Mouse (Mus musculus) gastrocnemius, adult 18-20 months (tissue): ENCODE measurements at regions not wholly inside any gene's neighbourhood (a gene's known extent, or its start where the extent isn't known, plus 50 kb on each side); places are given as distances from the start of the nearest gene placed in this dataset.

Source experiments
- DNase-seq: peaks from one replicate; pipeline ENCODE4 v3.0.0; 2021; ENCODE audit warnings: low spot score

GRCm38 (mm10) chr2:92704035-92704434 lies 104.5 kb downstream of the Chst1 start:
- no peak for DNase-seq

GRCm38 (mm10) chr2:92709668-92710067 lies 110.2 kb downstream of the Chst1 start:
- DNase-seq = no peak

- no peak for DNase-seq
These were observed 111.7 kb downstream of the Chst1 start for GRCm38 (mm10) chr2:92711122-92711777.

- DNase-seq = no peak
These were observed 113.0 kb downstream of the Chst1 start for GRCm38 (mm10) chr2:92712266-92713144.

GRCm38 (mm10) chr2:92717706-92718105 lies 118.2 kb downstream of the Chst1 start:
- DNase-seq = no peak

- no peak for DNase-seq
These were observed 122.4 kb downstream of the Chst1 start for GRCm38 (mm10) chr2:92721951-92722350.

- no peak for DNase-seq
These were observed 124.2 kb downstream of the Chst1 start for GRCm38 (mm10) chr2:92723618-92724263.

GRCm38 (mm10) chr2:92726640-92727039 lies 127.1 kb downstream of the Chst1 start:
- no peak for DNase-seq

GRCm38 (mm10) chr2:92727241-92727640 lies 127.7 kb downstream of the Chst1 start:
- peak; percentile 64 for DNase-seq

GRCm38 (mm10) chr2:92728388-92728787 lies 128.9 kb downstream of the Chst1 start:
- peak; percentile 40 for DNase-seq

GRCm38 (mm10) chr2:92730371-92730770 lies 130.9 kb downstream of the Chst1 start:
- DNase-seq = no peak

- no peak for DNase-seq
These were observed 133.9 kb downstream of the Chst1 start for GRCm38 (mm10) chr2:92733403-92733802.

- DNase-seq = no peak
These were observed 136.3 kb downstream of the Chst1 start for GRCm38 (mm10) chr2:92735784-92736183.

- DNase-seq = no peak
These were observed 137.8 kb downstream of the Chst1 start for GRCm38 (mm10) chr2:92737301-92737700.

GRCm38 (mm10) chr2:92739576-92739975 lies 140.1 kb downstream of the Chst1 start:
- no peak for DNase-seq

- no peak for DNase-seq
These were observed 141.3 kb downstream of the Chst1 start for GRCm38 (mm10) chr2:92740776-92741295.

- peak; percentile 88 for DNase-seq
These were observed 142.5 kb downstream of the Chst1 start for GRCm38 (mm10) chr2:92742025-92742424.

GRCm38 (mm10) chr2:92742671-92743070 lies 143.2 kb downstream of the Chst1 start:
- DNase-seq = no peak

GRCm38 (mm10) chr2:92743152-92743551 lies 143.6 kb downstream of the Chst1 start:
- DNase-seq = no peak

GRCm38 (mm10) chr2:92743911-92744310 lies 144.4 kb downstream of the Chst1 start:
- DNase-seq = no peak

GRCm38 (mm10) chr2:92747406-92747805 lies 147.9 kb downstream of the Chst1 start:
- DNase-seq = no peak

- no peak for DNase-seq
These were observed 150.6 kb downstream of the Chst1 start for GRCm38 (mm10) chr2:92750116-92750515.
